Mouse (Mus musculus) liver, embryonic 16.5 days (tissue): ENCODE data around the gene Capzb. TPM values are rescaled to one million over a fixed set of nuclear protein-coding genes. Genes with fewer than 3 reads are reported as not detected.
A peak's percentile ranks its signal among the peaks of the same experiment; 100 is the strongest.

Experiments used
- ATAC-seq: fragments of 200-750 bp; cut with Nextera tagmentation; 2 replicates; pipeline ENCODE4 v1.8.0; 2017; ENCODE audit warnings: low read depth, mild to moderate bottlenecking, moderate number of reproducible peaks, moderate library complexity
- H3K27ac ChIP-seq: fragments of 300-500 bp; sonication (generic); 2 replicates; pipeline ENCODE4 v1.5.1; 2014; ENCODE audit warnings: mild to moderate bottlenecking, low read length
- H3K27me3 ChIP-seq: fragments of 300-500 bp; sonication (generic); 2 replicates; pipeline ENCODE4 v1.6.1; 2014; ENCODE audit warnings: low read depth, low read length, mixed read lengths; ENCODE audit not compliant: control insufficient read depth, insufficient read depth
- H3K36me3 ChIP-seq: fragments of 300-500 bp; sonication (generic); 2 replicates; pipeline ENCODE4 v1.6.1; 2014; ENCODE audit warnings: mild to moderate bottlenecking; ENCODE audit not compliant: control insufficient read depth, insufficient read depth
- H3K4me1 ChIP-seq: fragments of 300-500 bp; sonication (generic); 2 replicates; pipeline ENCODE4 v1.6.1; 2014; ENCODE audit warnings: low read depth, low read length, mixed read lengths; ENCODE audit not compliant: control insufficient read depth
- H3K4me2 ChIP-seq: fragments of 300-500 bp; sonication (generic); 2 replicates; pipeline ENCODE4 v1.6.1; 2014; ENCODE audit warnings: low read depth, low read length, mixed read lengths
- H3K4me3 ChIP-seq: fragments of 300-500 bp; sonication (generic); 2 replicates; pipeline ENCODE4 v1.5.1; 2014; ENCODE audit warnings: low read depth, mild to moderate bottlenecking, low read length
- H3K9ac ChIP-seq: fragments of 300-500 bp; sonication (generic); 2 replicates; pipeline ENCODE4 v1.6.1; 2014; ENCODE audit warnings: low read depth, low read length
- H3K9me3 ChIP-seq: fragments of 300-500 bp; sonication (generic); replicated peaks from 2 replicates; pipeline ENCODE4 v1.6.1; 2016; ENCODE audit warnings: low read length; ENCODE audit not compliant: control insufficient read depth
- WGBS: fragments of 180-500 bp; shearing (Covaris S2); extraction: QIAGEN DNeasy Blood & Tissue Kit; methylation state at CpG from one replicate; pipeline ENCODE4 v1.1.7; 2014; ENCODE audit not compliant: insufficient replicate concordance; 5-methylcytosine and 5-hydroxymethylcytosine counted together
- polyA plus RNA-seq: library from polyadenylated mRNA; unstranded; fragments of >200 nt; fragmentation: Nextera tagmentation; extraction: Ambion mirVana; gene quantifications from 2 replicates; pipeline ENCODE4 v1.2.1, GENCODE M21; 2015

The Capzb gene
- polyA plus RNA-seq, 1 experiment from 2014 or later = 135 TPM

- H3K4me1 ChIP-seq = no peaks in the 10 kb centered on the region
- H3K4me2 ChIP-seq = no peak overlapping the region
- no peak overlapping the region for H3K27ac ChIP-seq
- H3K27me3 ChIP-seq = no peaks in the 10 kb centered on the region
- no peak for ATAC-seq
- H3K9me3 ChIP-seq = no peaks in the 10 kb centered on the region
- WGBS = 32% methylated on average over 2 of the region's 2 CpGs
- no peak overlapping the region for H3K4me3 ChIP-seq
- no peak overlapping the region for H3K9ac ChIP-seq
- no peaks in the 10 kb centered on the region for H3K36me3 ChIP-seq
These were observed 31.6 kb upstream of the Capzb start for GRCm38 (mm10) chr4:139161076-139161475.

GRCm38 (mm10) chr4:139164082-139164481 lies 28.6 kb upstream of the Capzb start:
- no peak overlapping the region for H3K9ac ChIP-seq
- no peak overlapping the region for H3K27ac ChIP-seq
- no peaks in the 10 kb centered on the region for H3K36me3 ChIP-seq
- H3K4me1 ChIP-seq = no peaks in the 10 kb centered on the region
- H3K9me3 ChIP-seq = no peaks in the 10 kb centered on the region
- no peak overlapping the region for H3K4me2 ChIP-seq
- 73% methylated on average over 6 of the region's 6 CpGs for WGBS
- H3K4me3 ChIP-seq = no peak overlapping the region
- H3K27me3 ChIP-seq = no peaks in the 10 kb centered on the region
- ATAC-seq = no peak

GRCm38 (mm10) chr4:139165259-139165658 lies 27.4 kb upstream of the Capzb start:
- no peaks in the 10 kb centered on the region for H3K9me3 ChIP-seq
- ATAC-seq = no peak
- 74% methylated on average over 8 of the region's 8 CpGs for WGBS
- H3K9ac ChIP-seq = no peak overlapping the region
- H3K4me3 ChIP-seq = no peak overlapping the region
- no peak overlapping the region for H3K27ac ChIP-seq
- no peaks in the 10 kb centered on the region for H3K4me1 ChIP-seq
- H3K36me3 ChIP-seq = no peaks in the 10 kb centered on the region
- no peaks in the 10 kb centered on the region for H3K27me3 ChIP-seq
- H3K4me2 ChIP-seq = no peak overlapping the region

DNA sequence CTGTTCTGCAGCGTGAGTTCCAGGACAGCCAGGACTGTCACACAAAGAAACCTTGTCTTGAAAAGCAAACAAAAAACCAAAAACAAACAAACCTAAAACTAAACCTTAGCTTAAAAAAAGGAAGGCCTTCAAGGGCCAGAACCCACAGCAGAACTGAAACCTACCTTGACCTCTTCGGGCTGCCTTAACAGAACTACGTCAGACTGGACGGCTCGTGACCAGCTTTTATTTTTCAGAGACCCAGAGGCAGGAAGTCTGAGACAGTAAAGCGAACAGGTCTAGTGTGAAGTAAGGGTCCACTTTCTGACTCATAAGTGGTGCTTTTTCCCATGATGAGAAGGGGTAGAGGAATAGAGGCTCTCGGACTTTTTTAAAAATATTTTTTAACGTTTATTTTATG lies 26.5 kb upstream of the Capzb start:
- H3K4me3 ChIP-seq = no peak overlapping the region
- ATAC-seq = no peak
- H3K27ac ChIP-seq = no peak overlapping the region
- H3K9me3 ChIP-seq = no peaks in the 10 kb centered on the region
- no peak overlapping the region for H3K9ac ChIP-seq
- no peaks in the 10 kb centered on the region for H3K4me1 ChIP-seq
- no peaks in the 10 kb centered on the region for H3K36me3 ChIP-seq
- WGBS = 63% methylated on average over 8 of the region's 8 CpGs
- no peaks in the 10 kb centered on the region for H3K27me3 ChIP-seq
- no peak overlapping the region for H3K4me2 ChIP-seq

GRCm38 (mm10) chr4:139167107-139167506 lies 25.6 kb upstream of the Capzb start:
- Histone ChIP-seq H3K9ac (no peak overlapping the region), H3K4me1 (no peaks in the 10 kb centered on the region), H3K36me3 (no peaks in the 10 kb centered on the region), H3K4me3 (no peak overlapping the region), H3K4me2 (no peak overlapping the region), H3K27me3 (no peaks in the 10 kb centered on the region), H3K27ac (no peak overlapping the region), H3K9me3 (no peaks in the 10 kb centered on the region)
- WGBS = 51% methylated on average over 8 of the region's 8 CpGs
- no peak for ATAC-seq

DNA sequence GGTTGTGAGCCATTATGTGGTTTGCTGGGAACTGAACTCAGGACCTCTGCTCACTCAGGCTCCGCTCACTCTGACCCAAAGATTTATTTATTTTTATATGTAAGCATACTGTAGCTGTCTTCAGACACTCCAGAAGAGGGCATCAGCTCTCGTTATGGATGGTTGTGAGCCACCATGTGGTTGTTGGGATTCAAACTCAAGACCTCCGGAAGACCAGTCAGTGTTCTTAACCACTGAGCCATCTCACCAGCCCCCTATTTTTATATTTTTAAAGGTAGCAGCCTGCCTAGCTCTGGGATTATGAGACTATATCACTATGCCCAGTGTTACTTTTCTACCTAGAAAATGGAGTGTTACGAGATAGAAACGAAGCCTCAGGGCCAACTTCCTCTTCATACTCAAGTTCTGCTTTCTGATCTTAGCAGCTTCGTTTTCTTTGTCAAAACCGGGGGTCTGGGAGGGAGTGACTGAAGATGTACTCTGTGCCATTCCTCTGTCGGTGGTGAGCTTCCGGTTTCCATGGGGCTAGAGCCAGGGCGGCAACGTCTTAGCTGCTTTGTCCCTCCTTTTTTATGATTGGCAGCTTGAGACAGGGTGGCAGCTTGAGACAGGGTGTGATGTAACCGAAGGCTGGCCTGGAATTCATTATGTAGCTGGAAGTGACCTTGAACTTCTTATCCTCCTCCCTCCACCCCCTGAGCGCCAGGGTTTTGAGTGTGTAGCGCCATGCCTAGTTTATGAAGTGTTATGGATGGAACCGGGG lies 23.5 kb upstream of the Capzb start:
- Histone ChIP-seq H3K4me3 (0 out of 2 replicates have a peak overlapping the region, but pooled peaks have one; percentile 4), H3K27ac (no peak overlapping the region), H3K9ac (no peak overlapping the region), H3K36me3 (no peaks in the 10 kb centered on the region), H3K27me3 (no peaks in the 10 kb centered on the region), H3K4me1 (no peaks in the 10 kb centered on the region), H3K4me2 (peak overlapping the region; percentile 38; the same call in 1 of the 2 replicates), H3K9me3 (no peaks in the 10 kb centered on the region)
- peak; percentile 53 for ATAC-seq
- 32% methylated on average over 15 of the region's 15 CpGs for WGBS

DNA sequence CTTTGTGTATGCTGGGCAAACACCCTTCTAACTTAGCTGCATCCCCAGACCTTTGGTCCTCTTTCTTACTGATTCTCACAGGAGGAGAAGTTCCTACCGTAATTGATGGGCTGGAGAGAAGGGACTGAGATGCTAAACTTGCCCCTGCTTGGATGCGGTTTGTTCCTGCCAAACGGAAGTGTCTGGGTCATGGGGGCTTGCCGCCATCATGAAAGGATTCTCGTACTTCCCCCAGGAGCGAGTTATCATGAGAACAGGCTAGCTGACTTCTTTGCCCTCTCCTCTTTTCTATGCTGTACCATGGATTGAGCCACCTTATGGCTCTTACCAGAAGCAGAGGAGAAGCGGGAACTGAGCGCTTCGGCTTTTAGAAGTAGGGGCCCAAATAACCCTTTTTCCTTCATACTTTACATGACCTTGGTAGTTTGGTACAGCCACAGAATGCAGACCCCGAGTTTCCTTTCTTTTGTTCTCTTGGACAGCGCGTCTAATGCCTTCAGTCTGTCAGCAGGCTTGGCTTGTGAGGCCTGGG lies 22.9 kb upstream of the Capzb start:
- H3K4me2 ChIP-seq = no peak overlapping the region
- H3K36me3 ChIP-seq = no peaks in the 10 kb centered on the region
- no peak overlapping the region for H3K4me3 ChIP-seq
- no peak for ATAC-seq
- no peaks in the 10 kb centered on the region for H3K4me1 ChIP-seq
- WGBS = 72% methylated on average over 12 of the region's 12 CpGs
- no peaks in the 10 kb centered on the region for H3K9me3 ChIP-seq
- no peaks in the 10 kb centered on the region for H3K27me3 ChIP-seq
- H3K27ac ChIP-seq = no peak overlapping the region
- H3K9ac ChIP-seq = no peak overlapping the region

- 54% methylated on average over 20 of the region's 20 CpGs for WGBS
- no peak overlapping the region for H3K9ac ChIP-seq
These were observed 17.4 kb upstream of the Capzb start for GRCm38 (mm10) chr4:139175061-139175971.

DNA sequence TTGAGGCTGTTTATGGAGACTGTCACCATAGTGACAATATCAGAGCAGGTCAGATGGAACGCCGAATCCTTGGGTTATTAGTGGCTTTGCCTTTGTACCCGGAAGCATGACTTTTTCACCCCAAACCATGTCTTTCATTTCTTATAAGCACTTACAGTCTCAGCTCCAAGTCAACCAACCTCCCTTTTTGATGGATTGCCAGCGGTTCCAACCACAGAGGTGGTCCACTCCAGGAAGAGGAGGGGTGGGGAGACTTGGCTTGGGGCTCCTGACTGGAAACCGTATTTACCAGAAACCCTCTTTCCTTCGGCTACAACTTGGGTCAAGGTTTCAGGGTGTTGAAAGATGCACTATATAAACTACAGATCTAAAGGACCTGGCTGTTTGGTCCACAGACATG lies 16.7 kb upstream of the Capzb start:
- WGBS = 60% methylated on average over 6 of the region's 6 CpGs
- Histone ChIP-seq H3K27ac (no peak overlapping the region), H3K4me3 (no peak overlapping the region), H3K4me2 (no peak overlapping the region), H3K27me3 (no peaks in the 10 kb centered on the region), H3K9ac (no peak overlapping the region), H3K4me1 (peaks cover 12% of the 10 kb centered on the region), H3K36me3 (no peaks in the 10 kb centered on the region), H3K9me3 (peaks cover 3% of the 10 kb centered on the region)
- no peak for ATAC-seq

More at GRCm38 (mm10) chr4:139175061-139175971, 17.4 kb upstream of the Capzb start:
- Histone ChIP-seq H3K4me3 (no peak overlapping the region), H3K4me1 (peaks cover 10% of the 10 kb centered on the region), H3K27me3 (no peaks in the 10 kb centered on the region), H3K4me2 (no peak overlapping the region), H3K27ac (no peak overlapping the region), H3K9me3 (peaks cover 3% of the 10 kb centered on the region), H3K36me3 (no peaks in the 10 kb centered on the region)
- ATAC-seq = no peak
